Mouse (Mus musculus): ENCODE measurements around the gene Tmem108. TPM values are rescaled to one million over a fixed set of nuclear protein-coding genes. Genes with fewer than 3 reads are reported as not detected.

The Tmem108 gene
- polyA plus RNA-seq, 2 experiments from 2014 or later, result 1.0 to 3.2 TPM

GRCm38 (mm10) chr9:103434116-103434515 is 327.5 kb downstream of the Tmem108 start:
- ATAC-seq, result peak; percentile 53

Other genes with a start within 250 kb of the Tmem108 start
- gene Nphp3, start 240.7 kb upstream of the Tmem108 start, polyA plus RNA-seq (2017; shearing (Covaris generic)), result under 1 TPM; 0.39 to 0.85 TPM

Measured in CD4-positive, CD25-positive, alpha-beta regulatory T cell, adult 4 months (primary cell).